Mouse (Mus musculus) testis, postnatal 14 days (tissue): ENCODE results near the gene Clic3.

ENCODE experiments used
- DNase-seq: peaks from one replicate; pipeline ENCODE4 v3.0.0; 2021; ENCODE audit warnings: low spot score

Gene Clic3

GRCm38 (mm10) chr2:25480541-25480940 is 23.9 kb downstream of the Clic3 start:
- no peak for DNase-seq

GRCm38 (mm10) chr2:25482969-25483368 is 26.3 kb downstream of the Clic3 start:
- DNase-seq: no peak

GRCm38 (mm10) chr2:25484901-25485647 is 28.4 kb downstream of the Clic3 start:
- no peak for DNase-seq

- DNase-seq: no peak
These were observed 31.5 kb downstream of the Clic3 start for GRCm38 (mm10) chr2:25487965-25488670.

GRCm38 (mm10) chr2:25488671-25489068 is 32.0 kb downstream of the Clic3 start:
- DNase-seq: no peak

GRCm38 (mm10) chr2:25492988-25493387 is 36.4 kb downstream of the Clic3 start:
- no peak for DNase-seq

GRCm38 (mm10) chr2:25493476-25493961 is 36.9 kb downstream of the Clic3 start, which contains the start of gene Lcn12:
Gene Lcn12 (minus strand): TSS chr2:25493911.
- DNase-seq: no peak

GRCm38 (mm10) chr2:25496462-25496861 is 39.8 kb downstream of the Clic3 start:
- DNase-seq: no peak

GRCm38 (mm10) chr2:25497846-25498575 is 41.4 kb downstream of the Clic3 start:
- no peak for DNase-seq

GRCm38 (mm10) chr2:25498622-25499478 is 42.2 kb downstream of the Clic3 start:
- no peak for DNase-seq

- no peak for DNase-seq
These were observed 43.5 kb downstream of the Clic3 start for GRCm38 (mm10) chr2:25500071-25500575.

GRCm38 (mm10) chr2:25500576-25501405 is 44.2 kb downstream of the Clic3 start, which contains the start of gene Fbxw5:
Gene Fbxw5 (plus strand): TSS chr2:25500750.
- DNase-seq: peak; percentile 88

- DNase-seq: no peak
These were observed 45.2 kb downstream of the Clic3 start, which contains the start of gene C8g for GRCm38 (mm10) chr2:25501593-25502486. Gene C8g (minus strand): TSS chr2:25501719.

- no peak for DNase-seq
These were observed 46.1 kb downstream of the Clic3 start for GRCm38 (mm10) chr2:25502726-25503125.

GRCm38 (mm10) chr2:25504538-25504937 is 47.9 kb downstream of the Clic3 start:
- no peak for DNase-seq

- DNase-seq: no peak
These were observed 48.4 kb downstream of the Clic3 start for GRCm38 (mm10) chr2:25505000-25505399.

GRCm38 (mm10) chr2:25505860-25506259 is 49.2 kb downstream of the Clic3 start:
- DNase-seq: no peak

- no peak for DNase-seq
These were observed 50.3 kb downstream of the Clic3 start for GRCm38 (mm10) chr2:25506964-25507363.
